Mouse (Mus musculus): ENCODE results near the gene Ppp1r35. TPM values are rescaled to one million over a fixed set of nuclear protein-coding genes. Genes with fewer than 3 reads are reported as not detected.
A peak's percentile ranks its signal among the peaks of the same experiment; 100 is the strongest.

The Ppp1r35 gene
- polyA plus RNA-seq, 2 experiments = 23.1 to 27.0 TPM

- Histone ChIP-seq H3K4me3 (ENCODE audit: insufficient read depth in 1 of 2, low read depth in 2 of 2, low read length in 2 of 2) (no peak overlapping the region), H3K9ac (replicated peaks) (no peak overlapping the region), H3K4me2 (ENCODE audit: low read depth) (no peak overlapping the region), H3K27me3 (ENCODE audit: control insufficient read depth, insufficient read depth, low read length) (no peaks in the 10 kb centered on the region), H3K27ac (no peak overlapping the region), H3K9me3 (ENCODE audit: control insufficient read depth, low read length) (no peaks in the 10 kb centered on the region), H3K4me1 (replicated peaks; ENCODE audit: control insufficient read depth in 2 of 2, insufficient read depth in 2 of 2, low read length in 1 of 2) (no peaks in the 10 kb centered on the region), H3K36me3 (replicated peaks; ENCODE audit: control insufficient read depth, insufficient read depth, low read depth) (peaks cover 49% of the 10 kb centered on the region)
- no peak for TF ChIP-seq EP300 (IDR thresholded peaks at IDR 0.05; ENCODE audit: low read depth)
- TF ChIP-seq CTCF (IDR thresholded peaks at IDR 0.05; ENCODE audit: low read depth) = peak; percentile 98
- 54% methylated on average over 10 of the region's 10 CpGs for WGBS (ENCODE audit: insufficient replicate concordance)
- ATAC-seq (ENCODE audit: insufficient read depth) = peak; percentile 47
- peak in 2 of 3 experiments; percentile 65 to 71 for DNase-seq (ENCODE audit: low read depth in 3 of 3, low spot score in 3 of 3)
Observed at GRCm38 (mm10) chr5:137756882-137757661, 21.6 kb upstream of the Ppp1r35 start.

- TF ChIP-seq CTCF (IDR thresholded peaks at IDR 0.05; ENCODE audit: low read depth) (no peak), EP300 (IDR thresholded peaks at IDR 0.05; ENCODE audit: low read depth) (no peak)
- H3K36me3 ChIP-seq (replicated peaks; ENCODE audit: control insufficient read depth, insufficient read depth, low read depth) = peaks cover 46% of the 10 kb centered on the region
- no peak overlapping the region for H3K9ac ChIP-seq (replicated peaks)
- no peaks in the 10 kb centered on the region for H3K27me3 ChIP-seq (ENCODE audit: control insufficient read depth, insufficient read depth, low read length)
- H3K4me1 ChIP-seq (replicated peaks; ENCODE audit: control insufficient read depth in 2 of 2, insufficient read depth in 2 of 2, low read length in 1 of 2) = no peaks in the 10 kb centered on the region
- no peak overlapping the region for H3K4me2 ChIP-seq (ENCODE audit: low read depth)
- no peak overlapping the region for H3K4me3 ChIP-seq (ENCODE audit: insufficient read depth in 1 of 2, low read depth in 2 of 2, low read length in 2 of 2)
- no peak overlapping the region for H3K27ac ChIP-seq
- WGBS (ENCODE audit: insufficient replicate concordance) = 79% methylated on average over 6 of the region's 6 CpGs
- H3K9me3 ChIP-seq (ENCODE audit: control insufficient read depth, low read length) = no peaks in the 10 kb centered on the region
- DNase-seq (ENCODE audit: low read depth in 3 of 3, low spot score in 3 of 3) = no peak
- no peak for ATAC-seq (ENCODE audit: insufficient read depth)
Observed at GRCm38 (mm10) chr5:137757887-137758286, 20.8 kb upstream of the Ppp1r35 start.

GRCm38 (mm10) chr5:137758921-137759534 lies 19.6 kb upstream of the Ppp1r35 start:
- ATAC-seq (ENCODE audit: insufficient read depth) (no peak), DNase-seq (ENCODE audit: low read depth in 3 of 3, low spot score in 3 of 3) (no peak)
- no peaks in the 10 kb centered on the region for H3K4me1 ChIP-seq (replicated peaks; ENCODE audit: control insufficient read depth in 2 of 2, insufficient read depth in 2 of 2, low read length in 1 of 2)
- no peak overlapping the region for H3K4me3 ChIP-seq (ENCODE audit: insufficient read depth in 1 of 2, low read depth in 2 of 2, low read length in 2 of 2)
- H3K27ac ChIP-seq = no peak overlapping the region
- 86% methylated on average over 19 of the region's 19 CpGs for WGBS (ENCODE audit: insufficient replicate concordance)
- H3K9me3 ChIP-seq (ENCODE audit: control insufficient read depth, low read length) = no peaks in the 10 kb centered on the region
- TF ChIP-seq CTCF (IDR thresholded peaks at IDR 0.05; ENCODE audit: low read depth) = no peak
- no peak for TF ChIP-seq EP300 (IDR thresholded peaks at IDR 0.05; ENCODE audit: low read depth)
- no peak overlapping the region for H3K4me2 ChIP-seq (ENCODE audit: low read depth)
- H3K9ac ChIP-seq (replicated peaks) = no peak overlapping the region
- peaks cover 34% of the 10 kb centered on the region for H3K36me3 ChIP-seq (replicated peaks; ENCODE audit: control insufficient read depth, insufficient read depth, low read depth)
- H3K27me3 ChIP-seq (ENCODE audit: control insufficient read depth, insufficient read depth, low read length) = no peaks in the 10 kb centered on the region

DNA sequence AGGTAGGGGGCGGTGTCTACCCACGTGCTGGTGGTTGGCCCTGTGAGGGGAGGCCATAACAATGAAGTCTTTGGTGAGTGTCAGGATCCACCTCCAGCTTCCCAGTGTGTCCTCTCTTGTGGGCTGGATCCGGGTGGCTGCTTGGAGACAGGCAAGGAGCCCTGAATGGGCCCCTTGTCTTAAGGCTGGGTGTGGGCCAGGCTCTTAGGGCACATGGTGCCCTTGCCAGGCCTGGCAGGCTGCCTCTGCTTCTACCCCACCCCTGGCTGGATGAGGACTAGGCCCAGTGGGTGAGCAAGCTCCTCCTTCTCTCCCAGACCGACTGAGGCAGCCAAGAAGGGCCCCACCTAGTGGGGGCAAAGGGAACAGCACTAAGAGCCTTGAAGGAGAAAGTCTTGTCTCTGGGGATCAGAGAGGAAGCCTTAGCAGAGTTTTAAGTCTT lies 18.7 kb upstream of the Ppp1r35 start:
- peak; percentile 98 for TF ChIP-seq CTCF (IDR thresholded peaks at IDR 0.05; ENCODE audit: low read depth)
- no peak for TF ChIP-seq EP300 (IDR thresholded peaks at IDR 0.05; ENCODE audit: low read depth)
- WGBS (ENCODE audit: insufficient replicate concordance) = 41% methylated on average over 4 of the region's 4 CpGs
- peak; percentile 68 to 75 (median 73) for DNase-seq (ENCODE audit: low read depth in 3 of 3, low spot score in 3 of 3)
- Histone ChIP-seq H3K27me3 (ENCODE audit: control insufficient read depth, insufficient read depth, low read length) (no peaks in the 10 kb centered on the region), H3K36me3 (replicated peaks; ENCODE audit: control insufficient read depth, insufficient read depth, low read depth) (peaks cover 33% of the 10 kb centered on the region), H3K4me1 (replicated peaks; ENCODE audit: control insufficient read depth in 2 of 2, insufficient read depth in 2 of 2, low read length in 1 of 2) (no peaks in the 10 kb centered on the region), H3K9me3 (ENCODE audit: control insufficient read depth, low read length) (no peaks in the 10 kb centered on the region), H3K27ac (no peak overlapping the region), H3K9ac (replicated peaks) (no peak overlapping the region), H3K4me2 (ENCODE audit: low read depth) (no peak overlapping the region), H3K4me3 (ENCODE audit: insufficient read depth in 1 of 2, low read depth in 2 of 2, low read length in 2 of 2) (no peak overlapping the region)
- peak; percentile 61 for ATAC-seq (ENCODE audit: insufficient read depth)

DNA sequence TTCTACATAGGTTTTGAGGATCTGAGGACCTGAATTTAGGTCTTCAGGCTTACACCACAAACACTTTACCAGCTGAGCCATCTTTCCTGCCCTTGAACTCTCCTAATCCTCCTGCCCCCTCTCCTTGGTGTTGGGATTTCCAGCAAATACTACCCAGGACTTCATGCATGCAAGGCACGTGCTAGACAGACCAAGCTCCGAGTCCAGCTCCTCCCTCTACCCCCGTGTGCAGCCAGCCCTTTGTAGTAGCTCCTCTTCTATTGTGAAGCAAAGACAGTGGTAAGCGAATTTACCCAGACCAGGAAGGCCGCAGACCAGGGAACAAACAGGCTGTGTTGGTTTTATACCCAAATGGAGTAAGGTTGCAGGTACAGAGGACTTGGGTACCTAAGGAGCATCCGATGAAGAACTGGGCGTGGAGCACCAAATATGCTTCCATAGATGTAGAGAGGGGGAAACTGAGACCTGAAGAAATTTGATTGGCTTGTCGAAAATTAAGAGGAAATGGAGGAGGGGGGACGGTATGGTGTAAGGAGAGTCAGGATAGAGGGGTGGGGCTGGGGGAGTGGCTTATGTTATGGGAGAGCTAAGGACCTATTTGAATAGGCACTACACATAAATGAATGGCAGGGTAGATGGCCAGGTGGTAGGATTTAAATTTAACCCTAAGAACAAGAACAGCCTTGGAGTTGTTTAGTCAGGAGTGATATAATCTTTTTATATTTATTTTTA lies 13.9 kb upstream of the Ppp1r35 start:
- TF ChIP-seq CTCF (IDR thresholded peaks at IDR 0.05; ENCODE audit: low read depth) = no peak
- TF ChIP-seq EP300 (IDR thresholded peaks at IDR 0.05; ENCODE audit: low read depth) = no peak
- no peaks in the 10 kb centered on the region for H3K9me3 ChIP-seq (ENCODE audit: control insufficient read depth, low read length)
- no peaks in the 10 kb centered on the region for H3K4me1 ChIP-seq (replicated peaks; ENCODE audit: control insufficient read depth in 2 of 2, insufficient read depth in 2 of 2, low read length in 1 of 2)
- H3K4me2 ChIP-seq (ENCODE audit: low read depth) = no peak overlapping the region
- H3K9ac ChIP-seq (replicated peaks) = no peak overlapping the region
- WGBS (ENCODE audit: insufficient replicate concordance) = 64% methylated on average over 9 of the region's 9 CpGs
- H3K36me3 ChIP-seq (replicated peaks; ENCODE audit: control insufficient read depth, insufficient read depth, low read depth) = no peaks in the 10 kb centered on the region
- H3K27me3 ChIP-seq (ENCODE audit: control insufficient read depth, insufficient read depth, low read length) = no peaks in the 10 kb centered on the region
- H3K4me3 ChIP-seq (ENCODE audit: insufficient read depth in 1 of 2, low read depth in 2 of 2, low read length in 2 of 2) = no peak overlapping the region
- H3K27ac ChIP-seq = no peak overlapping the region
- no peak for DNase-seq (ENCODE audit: low read depth in 3 of 3, low spot score in 3 of 3)
- no peak for ATAC-seq (ENCODE audit: insufficient read depth)

All from liver, embryonic 14.5 days (tissue).